Mouse (Mus musculus) ES-E14 (cell line): ENCODE measurements around the gene Pnkp. TPM values are rescaled to one million over a fixed set of nuclear protein-coding genes. Genes with fewer than 3 reads are reported as not detected.

Experiments used
- DNase-seq: peaks from one replicate; pipeline ENCODE4 v3.0.0-alpha.2; 2013; ENCODE audit warnings: low read depth, low spot score
- H3K27ac ChIP-seq: 2 replicates; pipeline ENCODE4 v1.5.1; 2012; ENCODE audit warnings: low read depth, mild to moderate bottlenecking, low read length, moderate library complexity, mixed read lengths; ENCODE audit not compliant: poor library complexity, insufficient read depth, severe bottlenecking
- H3K36me3 ChIP-seq: 2 replicates; pipeline ENCODE4 v1.6.1; 2012; ENCODE audit warnings: mild to moderate bottlenecking, low read length, moderate library complexity, mixed read lengths; ENCODE audit not compliant: control insufficient read depth, poor library complexity, insufficient read depth, severe bottlenecking
- H3K4me1 ChIP-seq, 2 experiments: fragments of 150-350 bp in 1 of 2; sonication (generic) in 1 of 2; 2 replicates each; pipeline ENCODE4 v1.6.1; 2012; ENCODE audit warnings: low read length in 2 of 2, mild to moderate bottlenecking in 1 of 2, mixed read lengths in 1 of 2; ENCODE audit not compliant: control insufficient read depth in 2 of 2, insufficient read depth in 2 of 2, poor library complexity in 1 of 2
- H3K4me3 ChIP-seq, 2 experiments: fragments of 150-350 bp in 1 of 2; sonication (generic) in 1 of 2; 2 replicates each; pipeline ENCODE4 v1.5.1; 2012; ENCODE audit warnings: low read length in 2 of 2, low read depth in 1 of 2, mild to moderate bottlenecking in 1 of 2, mixed read lengths in 1 of 2; ENCODE audit not compliant: insufficient read depth in 1 of 2, poor library complexity in 1 of 2, severe bottlenecking in 1 of 2
- H3K9ac ChIP-seq: 2 replicates; pipeline ENCODE4 v1.6.1; 2012; ENCODE audit warnings: low read depth, mild to moderate bottlenecking, low read length, mixed read lengths; ENCODE audit not compliant: poor library complexity, insufficient read depth, severe bottlenecking
- H3K9me3 ChIP-seq: fragments of 150-350 bp; sonication (generic); 2 replicates; pipeline ENCODE4 v1.6.1; 2012; ENCODE audit warnings: low read depth, mild to moderate bottlenecking, low read length; ENCODE audit not compliant: control insufficient read depth, insufficient read depth
- CHD2 ChIP-seq: IDR thresholded peaks from 2 replicates; pipeline ENCODE4 v1.6.1; 2014; ENCODE audit warnings: mild to moderate bottlenecking, low read depth, low read length, inconsistent platforms
- HCFC1 ChIP-seq: IDR thresholded peaks from 2 replicates; pipeline ENCODE4 v1.6.1; 2012; ENCODE audit warnings: low read length, inconsistent platforms, borderline replicate concordance; ENCODE audit not compliant: insufficient read depth
- MAFK ChIP-seq: IDR thresholded peaks from 2 replicates; pipeline ENCODE4 v1.6.1; 2014; ENCODE audit warnings: mild to moderate bottlenecking, low read depth, low read length, inconsistent platforms; ENCODE audit not compliant: insufficient read depth
- ZC3H11A ChIP-seq: IDR thresholded peaks from 2 replicates; pipeline ENCODE4 v1.6.1; 2012; ENCODE audit warnings: low read depth, mild to moderate bottlenecking, inconsistent platforms, low read length, borderline replicate concordance
- ZNF384 ChIP-seq: IDR thresholded peaks from 2 replicates; pipeline ENCODE4 v1.6.1; 2012; ENCODE audit warnings: low read depth, low read length, inconsistent platforms
- in situ Hi-C, 2 experiments: fragments of 600-800 bp; cut with MboI; formaldehyde crosslinking; loops; one replicate each; pipeline ENCODE4 v1.15.1; 2025; ENCODE audit warnings: low sequenced_read_pairs in 2 of 2, inconsistent platforms in 1 of 2; ENCODE audit not compliant: unreplicated experiment in 2 of 2
- total RNA-seq: library from RNA; depleted of rRNA; stranded (reverse); fragments of 300-350 nt; gene quantifications from 2 replicates; pipeline ENCODE4 v1.2.3, GENCODE M21; 2012

Pnkp gene
- total RNA-seq, 1 experiment, result 37.1 TPM

- H3K4me3 ChIP-seq, result no peak overlapping the region
- DNase-seq, result no peak
- no peak overlapping the region for H3K27ac ChIP-seq
- peaks cover 13% of the 10 kb centered on the region for H3K36me3 ChIP-seq
- TF ChIP-seq ZNF384, result no peak
- no peak for TF ChIP-seq HCFC1
- TF ChIP-seq ZC3H11A, result no peak
- TF ChIP-seq CHD2, result no peak
- H3K9ac ChIP-seq, result no peak overlapping the region
- no peaks in the 10 kb centered on the region for H3K9me3 ChIP-seq
- peaks cover 0 to 8% of the 10 kb centered on the region in 2 experiments; a peak in 1 of 4 replicates for H3K4me1 ChIP-seq
- in situ Hi-C loops, result no loop called here
These were observed 20.4 kb upstream of the Pnkp start for GRCm38 (mm10) chr7:44836423-44837053.

DNA sequence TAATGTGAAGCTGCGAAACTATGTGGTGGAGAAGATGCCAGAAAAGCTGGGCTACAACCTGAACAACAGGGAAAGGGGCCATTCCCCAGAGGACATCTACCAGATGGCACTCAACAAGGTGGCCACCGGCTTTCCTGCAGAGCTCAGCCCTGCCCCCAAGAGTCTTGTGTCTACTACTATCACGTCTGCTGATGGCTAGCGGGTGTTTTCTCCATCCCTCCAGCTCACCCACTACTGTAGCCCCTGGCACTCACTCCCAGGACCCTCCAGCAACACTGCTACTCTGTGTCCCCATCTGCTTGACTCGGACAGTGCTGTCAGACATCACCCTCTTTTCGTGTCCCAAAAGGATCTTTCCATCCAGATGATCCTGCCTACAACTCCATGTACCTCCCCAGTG is 18.9 kb upstream of the Pnkp start:
- H3K36me3 ChIP-seq, result peaks cover 12% of the 10 kb centered on the region
- H3K27ac ChIP-seq, result no peak overlapping the region
- no peak overlapping the region for H3K4me3 ChIP-seq
- H3K9me3 ChIP-seq, result no peaks in the 10 kb centered on the region
- no peak for DNase-seq
- H3K9ac ChIP-seq, result no peak overlapping the region
- H3K4me1 ChIP-seq, result peaks cover 0 to 8% of the 10 kb centered on the region in 2 experiments; a peak in 1 of 4 replicates
- TF ChIP-seq ZC3H11A, result no peak
- TF ChIP-seq ZNF384, result no peak
- no peak for TF ChIP-seq CHD2
- in situ Hi-C loops, result no loop called here

- DNase-seq, result no peak
- Histone ChIP-seq H3K9me3 (no peaks in the 10 kb centered on the region), H3K36me3 (peaks cover 22% of the 10 kb centered on the region), H3K4me3 (peak overlapping the region; percentile 53 to 64; a peak in 2 of 4 replicates), H3K4me1 (peaks cover 0 to 8% of the 10 kb centered on the region in 2 experiments; a peak in 1 of 4 replicates), H3K27ac (no peak overlapping the region), H3K9ac (no peak overlapping the region)
- TF ChIP-seq ZC3H11A, result no peak
- TF ChIP-seq MAFK, result no peak
- no peak for TF ChIP-seq CHD2
- in situ Hi-C loops, result no loop called here
These were observed 17.8 kb upstream of the Pnkp start for GRCm38 (mm10) chr7:44839171-44839490.

GRCm38 (mm10) chr7:44839491-44840191 is 17.3 kb upstream of the Pnkp start:
- Histone ChIP-seq H3K4me1 (peaks cover 0 to 8% of the 10 kb centered on the region in 2 experiments; a peak in 1 of 4 replicates), H3K27ac (no peak overlapping the region), H3K4me3 (peak overlapping the region; percentile 53 to 64), H3K9me3 (no peaks in the 10 kb centered on the region), H3K36me3 (peaks cover 26% of the 10 kb centered on the region), H3K9ac (peak overlapping the region; percentile 36)
- in situ Hi-C loops, result no loop called here
- no peak for DNase-seq
- TF ChIP-seq HCFC1 (no peak), ZNF384 (no peak)

GRCm38 (mm10) chr7:44840426-44840825 is 16.5 kb upstream of the Pnkp start:
- no peak overlapping the region for H3K4me3 ChIP-seq
- DNase-seq, result no peak
- peaks cover 0 to 8% of the 10 kb centered on the region in 2 experiments; a peak in 1 of 4 replicates for H3K4me1 ChIP-seq
- no peaks in the 10 kb centered on the region for H3K9me3 ChIP-seq
- H3K9ac ChIP-seq, result no peak overlapping the region
- H3K36me3 ChIP-seq, result peaks cover 34% of the 10 kb centered on the region
- H3K27ac ChIP-seq, result no peak overlapping the region
- in situ Hi-C loops, result no loop called here
- no peak for TF ChIP-seq MAFK
- TF ChIP-seq CHD2, result no peak
- no peak for TF ChIP-seq ZC3H11A
- TF ChIP-seq HCFC1, result no peak
- TF ChIP-seq ZNF384, result no peak
